Mouse (Mus musculus) layer of hippocampus, adult 8-10 months (tissue): ENCODE data around the gene Narfl. TPM values are rescaled to one million over a fixed set of nuclear protein-coding genes. Genes with fewer than 3 reads are reported as not detected.
"Not testable (repeated sequence)": the region's sequence is repeated elsewhere in the genome, so short reads cannot be mapped to it uniquely, and the experiment has no call there.

Source experiments
- DNase-seq, 2 experiments: peaks; one replicate each; pipeline ENCODE4 v3.0.0; 2022; ENCODE audit warnings: low spot score in 2 of 2
- total RNA-seq, 4 experiments: library from RNA; stranded (reverse); gene quantifications; 2 replicates each; pipeline ENCODE4 v1.2.4; 2022

Narfl gene
- 10 to 100 TPM; 33.0 to 45.0 (median 34.2) TPM for total RNA-seq

DNA sequence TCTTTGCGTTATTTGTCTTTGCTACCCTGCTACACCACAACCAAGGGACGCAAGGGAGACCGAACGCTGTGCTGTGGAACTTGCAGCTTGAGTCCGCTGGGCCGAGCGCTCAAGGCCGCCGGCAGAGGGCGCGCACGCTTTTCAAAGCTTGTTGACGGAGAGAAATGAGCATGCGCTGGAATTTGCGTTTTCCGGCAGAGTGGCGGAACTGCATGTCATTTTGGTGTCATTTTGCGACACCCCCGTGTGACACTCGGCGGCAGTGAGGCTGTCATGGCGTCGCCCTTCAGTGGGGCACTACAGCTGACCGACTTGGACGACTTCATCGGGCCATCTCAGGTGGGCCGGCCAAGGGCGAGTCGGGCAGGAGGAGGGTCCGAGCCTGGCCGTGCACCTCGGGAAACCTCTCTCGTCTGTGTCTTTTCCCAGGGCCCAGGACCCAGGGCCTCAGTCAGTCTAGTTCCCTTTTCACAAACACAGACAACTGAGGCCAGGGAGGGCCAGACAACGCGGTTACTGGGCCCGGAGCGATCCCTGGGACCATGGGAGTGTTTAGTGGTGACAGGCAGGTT lies at the start of gene Narfl:
Gene Narfl, plus strand, starts transcription at position 228 of the 572 bp plus-strand sequence.
- DNase-seq, result peak; percentile 97 to 99

DNA sequence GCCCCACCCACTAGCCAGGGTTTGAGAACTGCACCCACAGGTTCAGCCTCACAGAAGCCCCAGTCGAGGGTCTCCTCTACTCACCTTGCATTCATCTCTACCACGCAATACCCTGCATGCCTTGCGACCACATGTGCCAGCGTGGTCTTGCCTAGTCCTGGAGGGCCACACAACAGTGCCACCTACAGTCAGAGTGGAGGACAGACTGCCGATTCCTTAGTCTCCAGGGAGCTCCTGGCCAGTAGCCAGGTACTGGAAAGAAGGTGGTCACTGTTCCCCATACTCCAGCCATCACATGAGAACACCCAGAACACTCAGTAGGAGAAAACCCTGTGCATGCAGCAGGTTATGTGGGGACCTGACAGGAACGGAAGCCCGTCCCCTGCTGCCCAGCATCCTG lies 49.7 kb upstream of the Narfl start:
- DNase-seq, result no peak

DNA sequence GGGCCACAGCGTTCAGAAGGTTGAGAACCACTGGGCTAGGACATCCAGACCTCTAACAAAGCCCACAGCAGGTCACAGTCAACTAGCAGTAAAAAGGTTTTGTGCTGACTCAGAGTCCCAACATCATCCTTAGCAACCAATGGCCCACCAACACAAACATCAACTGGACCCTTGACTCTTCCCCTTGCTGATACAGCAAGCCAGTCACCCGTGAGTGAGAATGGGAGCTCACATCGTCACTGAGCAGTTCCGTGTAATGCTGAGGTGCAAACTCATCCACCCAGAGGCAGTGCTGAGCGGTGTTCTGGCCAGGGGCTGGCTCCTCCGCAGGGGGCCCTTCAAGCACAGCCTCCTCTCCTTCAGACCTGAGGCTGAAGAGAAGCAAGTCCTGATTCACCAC lies 48.3 kb upstream of the Narfl start:
- DNase-seq, result no peak

DNA sequence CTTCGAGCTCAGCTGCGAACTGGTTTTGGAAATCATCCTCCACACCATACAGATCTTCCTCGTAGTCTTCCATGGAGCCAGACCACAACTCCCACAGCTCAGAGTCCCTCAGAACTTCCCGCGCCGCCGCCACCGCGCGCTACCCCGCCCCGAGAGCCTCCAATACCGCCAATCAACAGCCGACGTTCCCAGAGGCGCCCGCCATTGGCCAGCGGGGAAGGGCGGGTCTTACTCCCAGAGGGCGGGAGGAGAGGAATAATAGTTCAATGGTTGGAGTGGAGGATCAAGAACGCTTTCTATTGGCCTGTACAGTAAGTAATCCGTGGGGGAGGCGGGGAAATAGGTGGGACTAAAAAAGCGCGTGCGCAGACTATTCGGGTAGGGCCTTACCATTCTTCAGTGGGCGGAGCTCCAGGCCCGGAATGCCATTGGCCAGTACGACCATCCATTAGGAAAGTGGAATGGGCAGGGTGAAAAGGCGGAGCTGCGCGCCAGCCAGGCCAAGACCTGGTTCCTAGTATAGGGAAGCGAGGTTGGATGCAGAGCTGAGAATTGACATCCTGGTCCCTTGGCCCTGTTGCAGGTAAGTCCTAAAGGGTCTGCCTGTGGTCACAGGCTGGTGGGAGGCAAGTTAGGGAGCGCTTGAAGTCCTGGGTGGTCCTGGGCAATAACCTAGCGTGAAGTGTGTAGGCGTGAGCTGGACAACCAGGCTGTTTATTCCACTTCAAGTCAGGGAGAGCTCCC lies 46.1 kb upstream of the Narfl start, which contains the start of the genes Chtf18 and Rpusd1:
Gene Chtf18, minus strand, starts transcription at position 155 of the 744 bp plus-strand sequence.
Gene Rpusd1, plus strand, starts transcription at position 406 of the 744 bp plus-strand sequence.
- DNase-seq, result peak; percentile 100

DNA sequence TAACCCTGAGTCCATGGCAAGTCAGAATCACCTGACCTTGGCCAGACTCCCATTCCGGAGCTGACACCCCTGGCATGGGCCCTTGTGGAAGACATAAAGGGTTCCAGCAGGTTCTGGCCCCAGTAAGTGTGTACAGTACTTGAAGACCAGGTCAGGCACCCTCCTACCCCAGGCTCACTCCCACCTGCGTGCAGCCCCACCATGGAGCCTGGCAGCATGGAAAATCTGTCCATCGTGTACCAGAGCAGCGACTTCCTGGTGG lies 45.6 kb upstream of the Narfl start:
- DNase-seq, result peak in 1 of 2 experiments; percentile 38

DNA sequence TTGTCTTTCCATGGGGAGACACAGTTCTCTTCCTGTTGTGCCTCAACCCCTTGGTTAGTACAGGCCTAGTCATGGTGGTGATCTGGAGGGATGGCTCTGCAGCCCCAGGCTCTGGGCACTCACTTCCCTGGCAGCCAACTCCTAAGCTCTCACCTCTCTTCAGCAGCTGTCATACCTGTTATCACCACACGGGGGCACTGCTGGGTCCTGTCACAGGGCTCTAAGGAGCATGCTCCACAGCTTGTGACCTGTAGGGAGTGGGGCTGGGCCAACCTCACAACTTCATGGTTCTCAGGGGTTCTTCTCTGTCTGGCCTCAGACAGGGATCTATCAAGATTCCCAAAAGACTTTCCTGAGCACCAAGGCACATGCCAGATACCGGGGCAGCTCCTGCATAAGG lies 41.5 kb upstream of the Narfl start:
- peak; percentile 63 to 88 for DNase-seq

DNA sequence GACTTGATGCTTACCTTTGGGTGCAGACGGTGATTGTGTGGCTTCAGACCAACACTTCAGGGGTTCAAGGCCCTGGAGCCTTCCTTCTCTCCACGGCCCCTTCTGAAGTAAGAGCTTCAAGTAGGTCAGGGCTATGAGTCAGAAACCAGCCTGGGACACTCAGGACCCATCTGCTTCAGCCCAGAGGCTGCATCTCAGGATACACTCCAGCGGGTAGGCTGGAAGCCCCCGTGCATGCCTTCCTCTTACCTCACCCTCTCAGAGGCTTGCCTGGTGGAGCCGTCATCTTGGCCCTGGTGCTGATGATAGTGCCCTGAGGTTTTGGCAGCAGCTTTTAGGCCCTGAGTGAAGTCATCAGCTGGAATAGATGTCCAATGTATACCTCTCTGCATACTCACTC lies 38.3 kb upstream of the Narfl start:
- DNase-seq, result no peak

DNA sequence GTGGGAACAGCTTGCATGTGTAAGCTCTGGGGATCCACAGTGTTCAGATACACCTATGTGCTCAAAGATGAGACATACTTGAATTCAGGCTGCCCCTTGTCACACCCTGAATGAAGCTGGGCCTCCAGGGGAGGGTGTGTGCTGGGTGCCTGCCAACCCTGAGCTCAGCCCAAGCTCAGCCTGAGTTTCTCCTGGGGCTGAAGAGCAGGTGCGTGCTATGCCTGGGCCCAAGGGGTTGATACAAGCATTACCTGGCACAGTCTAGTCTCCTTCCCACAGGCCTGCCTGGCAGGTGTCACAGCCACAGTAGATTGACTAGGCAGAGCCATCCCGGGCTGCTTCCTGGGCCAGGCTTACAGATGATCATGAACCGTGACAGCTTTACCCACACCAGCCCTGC lies 37.8 kb upstream of the Narfl start, which contains the start of gene Mslnl:
Gene Mslnl, plus strand, starts transcription at position 298 of the 400 bp plus-strand sequence.
- DNase-seq, result no peak

DNA sequence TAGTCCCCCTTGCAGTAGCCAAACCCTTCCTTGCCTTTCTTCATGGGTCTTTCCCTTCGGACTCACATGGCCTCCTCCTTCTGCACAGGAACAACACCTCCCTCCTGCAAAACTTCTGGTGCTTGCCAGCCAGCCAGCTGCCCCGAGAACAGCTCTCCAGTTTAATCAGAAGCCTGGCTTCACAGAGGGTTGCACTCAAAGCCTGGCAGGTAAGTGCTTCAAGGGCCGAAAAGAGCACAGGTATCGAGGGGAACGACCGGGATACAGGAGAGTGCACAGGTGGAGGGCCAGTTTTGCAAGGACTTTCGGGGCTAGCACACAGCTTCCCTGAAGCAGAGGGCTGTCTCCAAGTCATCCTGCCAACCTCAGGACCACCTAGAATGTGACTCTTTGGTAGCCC lies 34.7 kb upstream of the Narfl start:
- DNase-seq, result no peak

DNA sequence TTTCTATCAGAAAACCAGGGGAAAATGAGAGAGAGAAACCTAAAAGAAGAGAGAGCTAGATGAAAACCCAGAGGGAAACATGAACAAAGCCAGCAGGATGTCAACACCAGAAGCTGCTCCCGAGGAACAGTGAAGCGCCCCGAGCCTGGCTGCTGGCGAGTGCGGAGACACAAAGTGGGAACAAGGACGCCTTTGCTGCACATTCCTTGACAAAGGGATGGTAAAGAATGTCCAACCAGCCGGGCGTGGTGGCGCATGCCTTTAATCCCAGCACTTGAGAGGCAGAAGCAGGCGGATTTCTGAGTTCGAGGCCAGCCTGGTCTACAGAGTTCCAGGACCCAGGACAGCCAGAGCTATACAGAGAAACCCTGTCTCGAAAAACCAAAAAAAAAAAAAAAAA lies 32.1 kb upstream of the Narfl start:
- not testable (repeated sequence) for DNase-seq

DNA sequence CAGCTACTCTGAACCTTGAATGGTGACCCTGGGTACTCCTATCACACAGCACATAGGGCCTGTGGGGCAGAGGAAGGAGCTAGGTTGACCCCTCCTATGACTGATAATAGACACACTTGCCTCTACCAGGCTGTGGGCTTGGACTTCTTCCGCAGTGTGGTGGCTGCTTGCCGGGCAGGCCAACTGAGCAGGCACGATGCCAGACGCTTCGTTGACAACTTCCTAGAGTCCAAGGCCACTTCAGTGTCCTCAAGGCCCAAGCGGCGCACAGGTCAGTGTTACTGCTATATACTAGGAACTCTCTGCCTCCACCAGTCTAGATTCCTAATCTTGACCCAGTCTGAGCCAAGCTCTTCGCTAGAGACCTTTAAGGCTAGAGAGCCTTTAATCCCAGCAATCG lies 29.7 kb upstream of the Narfl start:
- DNase-seq, result no peak

DNA sequence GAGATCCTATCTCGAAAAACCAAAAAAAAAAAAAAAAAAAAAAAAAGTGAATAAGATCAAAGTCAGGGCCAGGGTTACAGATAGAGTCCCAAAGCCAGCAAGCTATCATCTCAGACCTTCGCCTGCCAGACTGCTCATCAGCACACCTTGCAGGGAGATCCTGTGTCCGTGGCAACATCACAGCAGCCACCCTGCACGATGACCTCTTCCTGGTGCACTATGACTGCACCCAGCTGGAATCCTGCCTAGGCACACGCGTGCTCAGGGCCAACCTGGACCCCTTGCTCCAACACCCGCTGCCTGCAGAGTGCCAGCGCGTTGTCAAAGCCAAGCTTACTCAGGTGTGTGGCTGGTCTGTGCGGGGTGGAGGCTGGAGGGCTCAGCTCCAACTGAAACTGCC lies 29.3 kb upstream of the Narfl start:
- no peak for DNase-seq

DNA sequence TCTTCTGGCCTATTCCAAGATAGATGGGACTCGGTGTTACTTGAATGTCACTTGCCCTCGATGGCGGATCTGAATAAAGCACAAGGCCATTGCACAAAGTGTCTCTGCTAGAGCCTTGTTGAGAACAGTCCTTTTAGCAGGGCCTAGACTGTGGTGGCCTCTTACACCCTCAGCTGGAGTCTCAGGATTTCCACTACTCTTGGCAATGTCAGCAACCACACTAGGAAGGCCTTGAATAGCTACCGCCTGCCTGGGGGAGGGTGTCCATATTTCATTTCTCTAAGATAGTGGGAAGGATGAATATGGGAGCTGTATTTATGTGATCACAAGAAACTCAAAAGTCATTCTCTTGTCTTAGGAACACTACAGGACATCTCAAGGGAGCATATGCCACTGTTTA lies 25.3 kb upstream of the Narfl start:
- no peak for DNase-seq

DNA sequence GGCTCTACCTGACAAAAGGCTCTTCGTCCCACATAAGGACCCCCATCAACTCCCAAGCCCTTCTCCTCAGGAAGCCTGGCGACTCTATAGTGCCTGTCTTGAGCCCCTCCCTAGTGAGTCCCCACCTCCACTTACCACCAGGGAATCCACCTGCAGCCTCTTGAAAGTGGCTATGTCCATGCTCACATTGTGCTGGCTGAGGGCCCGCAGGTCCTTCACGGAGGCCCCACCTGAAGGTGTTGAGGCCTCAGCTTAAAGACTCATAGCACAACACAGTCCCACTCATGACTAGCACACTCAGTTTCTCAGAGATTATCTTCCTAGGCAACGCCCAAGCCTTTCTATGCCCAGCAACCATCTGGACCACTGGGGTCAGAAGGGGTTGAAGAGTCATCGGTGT lies 24.3 kb upstream of the Narfl start:
- DNase-seq, result no peak

DNA sequence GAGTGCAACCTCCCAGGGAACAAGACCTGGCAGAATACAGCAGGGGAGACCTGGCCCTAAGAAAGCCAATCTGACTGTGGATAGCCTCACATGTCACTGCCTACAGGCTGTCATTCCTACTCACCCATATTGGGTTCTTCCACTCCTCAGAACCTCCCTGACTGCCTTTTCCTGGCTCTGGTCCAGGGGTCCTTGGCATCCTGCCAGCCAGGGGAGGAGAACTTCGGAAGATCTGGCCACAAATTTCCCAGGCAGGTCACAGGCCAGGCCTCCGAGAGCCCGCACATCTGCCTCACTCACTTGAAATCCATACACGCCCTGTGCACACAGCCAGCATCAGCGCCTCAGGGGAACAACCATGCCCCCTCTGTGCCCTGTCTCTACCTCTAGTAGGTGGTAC lies 22.1 kb upstream of the Narfl start:
- DNase-seq, result no peak

DNA sequence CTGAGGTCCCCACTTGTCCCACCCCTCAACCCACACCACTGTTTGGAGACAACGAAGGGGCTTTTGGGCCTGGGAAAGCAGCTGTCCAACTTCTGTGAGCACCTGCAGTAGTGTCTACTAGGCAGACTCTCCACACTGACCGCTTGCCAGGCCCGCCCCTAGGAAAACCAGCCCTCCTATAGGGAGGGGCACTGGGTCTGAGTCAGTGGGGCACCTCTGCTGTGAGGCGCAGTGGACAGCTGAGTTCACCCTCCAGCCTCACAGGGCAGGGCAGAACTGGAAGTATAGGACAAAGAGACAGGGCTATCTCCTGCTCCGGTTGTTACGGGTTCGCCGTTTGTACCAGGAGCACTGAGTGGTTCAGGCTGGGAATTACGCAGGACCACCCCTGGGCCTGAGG lies 19.3 kb upstream of the Narfl start, which contains the start of gene Msln:
Gene Msln, minus strand, starts transcription at position 138 of the 400 bp plus-strand sequence.
- no peak for DNase-seq

DNA sequence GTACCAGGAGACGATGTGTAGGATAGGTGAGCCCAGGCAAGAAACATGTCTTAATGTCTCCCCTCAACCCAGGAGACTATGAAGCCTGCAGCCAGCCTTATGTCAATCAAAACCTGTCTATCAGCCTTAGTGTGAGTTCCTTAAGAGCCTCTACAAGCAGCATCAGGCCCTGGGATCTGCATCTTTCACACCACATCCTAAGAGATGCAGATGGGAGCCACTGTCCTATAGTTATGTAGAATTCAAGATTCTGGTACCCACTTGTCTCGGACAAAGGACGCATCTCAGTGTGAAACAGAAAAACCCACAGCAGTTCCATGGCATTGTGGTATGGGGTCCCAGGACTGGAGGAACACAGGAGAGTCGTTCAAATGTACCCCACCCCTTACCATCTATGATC lies 18.5 kb upstream of the Narfl start:
- no peak for DNase-seq

DNA sequence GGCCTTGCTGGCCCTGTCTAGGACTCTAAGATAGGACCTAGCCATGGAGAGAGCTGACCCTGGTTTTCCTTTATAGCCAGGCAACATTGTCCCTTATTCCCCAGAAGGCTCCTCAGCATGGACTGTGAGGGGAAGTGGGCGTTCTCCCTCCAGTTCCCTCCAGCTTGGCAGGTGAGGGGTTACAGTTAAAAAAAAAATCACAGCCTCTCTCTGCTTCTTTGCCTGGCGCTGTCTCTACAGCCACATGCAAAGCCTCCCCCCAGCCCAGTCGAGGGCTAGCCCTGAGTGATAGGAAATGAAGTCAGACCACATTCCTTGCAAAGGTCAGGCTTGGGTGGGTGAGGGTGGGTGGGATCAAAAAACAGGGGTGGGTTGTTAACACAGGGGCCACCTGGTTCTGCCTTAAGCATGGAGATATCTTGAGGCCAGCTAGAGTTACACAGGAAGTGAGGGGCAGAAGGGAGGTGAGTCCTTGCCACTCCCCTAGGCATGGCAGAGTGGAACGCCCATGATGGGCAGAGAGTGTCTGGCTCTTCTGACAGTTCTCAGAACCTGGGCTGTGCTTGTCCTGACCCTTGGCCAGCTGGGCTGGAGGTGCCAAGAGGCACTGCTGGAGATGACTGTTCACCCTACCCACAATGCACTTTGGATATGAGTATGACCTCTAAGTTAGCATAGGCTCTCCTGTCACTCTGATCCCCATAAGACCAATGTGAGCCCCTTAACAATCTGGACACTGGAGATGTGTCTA lies 17.8 kb upstream of the Narfl start:
- no peak for DNase-seq

DNA sequence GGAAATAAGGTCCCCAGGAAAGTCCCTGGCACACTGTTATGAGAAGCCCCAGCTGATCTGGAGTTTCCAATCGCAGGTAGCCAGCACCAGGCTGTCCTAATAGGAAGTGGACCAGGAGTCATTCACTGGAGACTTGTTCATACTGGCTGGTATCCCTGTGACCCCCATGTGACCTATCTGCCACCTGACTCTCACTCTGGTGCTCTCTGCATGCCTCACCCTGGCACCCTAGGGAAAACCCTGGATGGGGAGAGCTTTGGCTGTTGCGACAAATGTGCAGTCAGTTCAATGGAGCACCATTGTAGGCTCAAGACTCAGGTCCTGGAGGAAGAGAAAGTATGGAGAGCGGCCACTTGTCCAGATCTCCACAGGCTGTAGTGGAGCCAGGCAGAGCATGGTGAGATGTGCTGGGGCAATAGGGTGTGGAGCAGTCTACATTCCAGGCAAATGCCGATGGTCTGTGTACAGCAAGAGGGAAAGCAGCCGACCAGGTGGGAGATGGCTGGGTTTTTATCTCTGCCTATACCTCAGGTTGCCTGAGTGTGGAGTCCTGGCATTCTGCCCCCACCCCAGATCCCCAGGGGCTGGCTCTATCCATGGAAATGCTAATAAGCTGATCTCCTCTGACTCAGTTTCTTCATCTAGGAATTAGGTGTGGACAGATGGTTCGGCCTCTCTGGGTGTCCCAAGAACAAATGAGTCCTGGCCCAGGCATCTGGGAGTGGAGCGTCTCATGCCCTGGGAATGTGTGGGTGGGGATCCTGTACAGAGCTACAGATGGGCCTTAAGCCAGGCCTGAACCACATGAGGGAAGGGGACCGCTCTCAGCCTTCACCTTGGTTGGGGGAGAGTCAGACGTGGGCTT lies 17.0 kb upstream of the Narfl start:
- no peak for DNase-seq

DNA sequence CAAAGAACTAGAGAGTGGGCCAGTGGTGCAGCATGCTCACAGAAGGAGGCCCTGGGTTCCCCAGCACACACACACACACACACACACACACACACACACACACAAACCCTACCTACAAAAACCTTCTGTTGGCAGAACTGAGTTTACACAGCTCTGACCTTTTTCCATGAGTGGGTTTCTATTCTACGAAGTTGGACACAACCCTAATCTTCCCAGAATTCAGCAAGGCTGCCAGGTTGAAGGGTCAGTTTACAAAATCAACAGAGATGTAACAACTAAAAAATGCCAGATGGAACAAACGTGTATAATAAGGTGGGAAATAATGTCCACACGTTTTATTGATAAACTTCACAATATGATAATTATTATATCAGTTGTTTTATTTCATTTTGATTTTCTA lies 15.9 kb upstream of the Narfl start:
- no peak for DNase-seq

DNA sequence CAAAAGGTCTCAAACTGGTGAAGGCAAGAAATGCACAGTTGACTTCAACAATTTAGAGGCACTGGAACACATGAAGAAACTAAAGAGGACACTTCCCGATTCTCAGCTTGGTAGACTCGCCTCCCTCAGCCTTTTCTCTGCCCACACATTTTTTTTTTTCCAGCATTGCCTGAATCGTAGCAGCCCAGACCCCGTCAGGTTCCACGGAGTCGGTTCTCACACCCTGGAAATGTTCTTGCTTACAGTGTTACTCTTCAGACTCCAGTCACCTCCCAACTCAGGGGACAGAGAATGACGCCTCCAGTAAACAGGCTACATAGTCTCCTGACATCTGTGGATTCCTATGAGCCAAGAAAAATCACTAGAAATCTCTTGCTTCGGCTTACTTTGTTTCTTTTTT lies 13.4 kb upstream of the Narfl start:
- no peak for DNase-seq

DNA sequence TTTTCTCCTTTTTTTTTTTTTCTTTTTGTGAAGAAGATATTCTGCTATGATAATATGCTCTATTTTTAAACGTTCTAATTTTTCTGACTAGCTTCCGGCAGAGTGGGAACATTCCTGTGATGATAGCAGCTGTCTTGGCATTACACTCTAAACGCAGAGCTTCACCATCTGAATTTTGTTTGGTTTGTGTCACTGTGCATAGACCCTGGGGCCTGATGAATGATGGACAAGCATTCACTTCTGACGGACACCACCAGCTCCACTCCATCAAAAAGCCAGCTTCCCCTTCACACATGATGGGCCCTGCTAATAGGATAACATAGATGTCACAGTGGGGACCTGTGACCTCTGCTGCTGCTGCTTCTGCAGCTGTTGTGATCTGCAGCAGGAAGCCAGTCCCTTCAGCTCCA lies 12.0 kb upstream of the Narfl start:
- DNase-seq, result no peak
